Mouse (Mus musculus) thymus, adult 2 months (tissue): ENCODE data around the gene E4f1. TPM values are rescaled to one million over a fixed set of nuclear protein-coding genes. Genes with fewer than 3 reads are reported as not detected.

Source experiments
- DNase-seq: peaks from one replicate; pipeline ENCODE4 v3.0.0; 2021
- H3K27ac ChIP-seq: fragments of 200-500 bp; 2 replicates; pipeline ENCODE4 v1.5.1; 2012; ENCODE audit warnings: low read length, control low read depth; ENCODE audit not compliant: control insufficient read depth, insufficient read depth
- H3K27me3 ChIP-seq: fragments of 200-500 bp; 2 replicates; pipeline ENCODE4 v1.6.1; 2012; ENCODE audit warnings: mild to moderate bottlenecking, low read length, moderate library complexity, mixed read lengths; ENCODE audit not compliant: control insufficient read depth, insufficient read depth
- H3K36me3 ChIP-seq: fragments of 200-500 bp; 2 replicates; pipeline ENCODE4 v1.6.1; 2012; ENCODE audit warnings: mild to moderate bottlenecking, low read length, moderate library complexity; ENCODE audit not compliant: control insufficient read depth, insufficient read depth
- H3K4me1 ChIP-seq: fragments of 200-500 bp; replicated peaks from 2 replicates; pipeline ENCODE4 v1.6.1; 2012; ENCODE audit warnings: low read length; ENCODE audit not compliant: control insufficient read depth, insufficient read depth
- H3K4me3 ChIP-seq: fragments of 200-500 bp; 2 replicates; pipeline ENCODE4 v1.5.1; 2012; ENCODE audit warnings: mild to moderate bottlenecking, low read length, control low read depth, moderate library complexity; ENCODE audit not compliant: control insufficient read depth, insufficient read depth
- CTCF ChIP-seq: fragments of 200-500 bp; IDR thresholded peaks from 2 replicates; pipeline ENCODE4 v1.5.1; 2012; ENCODE audit warnings: mild to moderate bottlenecking, control low read depth, low read length, moderate library complexity, borderline replicate concordance; ENCODE audit not compliant: control insufficient read depth, poor library complexity, insufficient read depth; ENCODE audit errors: extremely low read depth
- POLR2A ChIP-seq: fragments of 200-500 bp; IDR thresholded peaks from 2 replicates; pipeline ENCODE4 v1.6.1; 2012; ENCODE audit warnings: mild to moderate bottlenecking, low read length, control low read depth, moderate library complexity; ENCODE audit not compliant: control insufficient read depth, poor library complexity, insufficient read depth; ENCODE audit errors: extremely low read depth
- WGBS: fragments of 180-500 bp; shearing (Covaris S2); methylation state at CpG from one replicate; pipeline ENCODE4 v1.1.7; 2018; 5-methylcytosine and 5-hydroxymethylcytosine counted together
- polyA plus RNA-seq: library from polyadenylated mRNA; depleted of rRNA; stranded (reverse); fragments of >200 nt; gene quantifications from 2 replicates; pipeline ENCODE4 v1.2.3, GENCODE M21; 2012; rRNA removed

E4f1 gene
- 166 and 188 TPM in 2 replicates for polyA plus RNA-seq

- no peaks in the 10 kb centered on the region for H3K27me3 ChIP-seq
- H3K36me3 ChIP-seq = peaks cover under 1% of the 10 kb centered on the region; the same call in 1 of the 2 replicates
- WGBS = under 1% methylated on average over 67 of the region's 75 CpGs
- DNase-seq = peak; percentile 96
- peaks cover 18% of the 10 kb centered on the region for H3K4me1 ChIP-seq
- peak within 1 kb of the TSS; percentile 17 for H3K27ac ChIP-seq
- TF ChIP-seq CTCF (peak; percentile 60; the same call in 1 of the 2 replicates), POLR2A (peak; percentile 94)
- peak within 1 kb of the TSS; percentile 58 for H3K4me3 ChIP-seq
Observed at GRCm38 (mm10) chr17:24469910-24470602, at the start of gene E4f1, which contains the start of gene Pgp. Gene E4f1 (minus strand): TSS chr17:24470313. Gene Pgp (plus strand): TSS chr17:24470392.

GRCm38 (mm10) chr17:24514270-24515257, 44.5 kb upstream of the E4f1 start:
- WGBS = 97% methylated on average over 24 of the region's 24 CpGs
- no peaks in the 10 kb centered on the region for H3K4me1 ChIP-seq

GRCm38 (mm10) chr17:24513609-24514008, 43.5 kb upstream of the E4f1 start:
- H3K27ac ChIP-seq = no peak overlapping the region
- TF ChIP-seq CTCF (0 out of 2 replicates have a peak, but pooled peaks have one; percentile 9), POLR2A (no peak)
- H3K4me1 ChIP-seq = no peaks in the 10 kb centered on the region
- DNase-seq = peak; percentile 22
- no peaks in the 10 kb centered on the region for H3K27me3 ChIP-seq
- WGBS = 77% methylated on average over 5 of the region's 5 CpGs
- no peak overlapping the region for H3K4me3 ChIP-seq
- H3K36me3 ChIP-seq = peaks cover 54% of the 10 kb centered on the region

More at GRCm38 (mm10) chr17:24514270-24515257, 44.5 kb upstream of the E4f1 start:
- TF ChIP-seq CTCF = no peak
- TF ChIP-seq POLR2A = no peak
- Histone ChIP-seq H3K27me3 (no peaks in the 10 kb centered on the region), H3K27ac (no peak overlapping the region), H3K4me3 (no peak overlapping the region), H3K36me3 (peaks cover 52% of the 10 kb centered on the region)
- DNase-seq = no peak

- DNase-seq = no peak
- Histone ChIP-seq H3K27ac (no peak overlapping the region), H3K27me3 (no peaks in the 10 kb centered on the region), H3K36me3 (peaks cover 22% of the 10 kb centered on the region), H3K4me1 (no peaks in the 10 kb centered on the region), H3K4me3 (no peak overlapping the region)
- 94% methylated on average over 12 of the region's 12 CpGs for WGBS
- TF ChIP-seq POLR2A (no peak), CTCF (no peak)
Observed at GRCm38 (mm10) chr17:24507806-24508460, 37.8 kb upstream of the E4f1 start.

- Histone ChIP-seq H3K36me3 (peaks cover 22% of the 10 kb centered on the region), H3K4me1 (no peaks in the 10 kb centered on the region), H3K27ac (no peak overlapping the region), H3K4me3 (no peak overlapping the region), H3K27me3 (no peaks in the 10 kb centered on the region)
- 85% methylated on average over 19 of the region's 19 CpGs for WGBS
- TF ChIP-seq CTCF (no peak), POLR2A (no peak)
- DNase-seq = no peak
Observed at GRCm38 (mm10) chr17:24507129-24507664, 37.1 kb upstream of the E4f1 start.

GRCm38 (mm10) chr17:24506332-24507070, 36.4 kb upstream of the E4f1 start:
- no peak for DNase-seq
- no peak for TF ChIP-seq CTCF
- TF ChIP-seq POLR2A = no peak
- Histone ChIP-seq H3K4me3 (no peak overlapping the region), H3K4me1 (no peaks in the 10 kb centered on the region), H3K27me3 (no peaks in the 10 kb centered on the region), H3K27ac (no peak overlapping the region), H3K36me3 (peaks cover 21% of the 10 kb centered on the region)
- WGBS = 67% methylated on average over 36 of the region's 36 CpGs
